Mouse (Mus musculus) myocyte (in vitro differentiated cells): Measurements from ENCODE around the gene Hs6st3. TPM values are rescaled to one million over a fixed set of nuclear protein-coding genes. Genes with fewer than 3 reads are reported as not detected.

ENCODE experiments used
- H3K27me3 ChIP-seq: one replicate; pipeline ENCODE4 v1.6.1; 2011; ENCODE audit not compliant: control insufficient read depth, insufficient read depth, insufficient read length
- H3K36me3 ChIP-seq: one replicate; pipeline ENCODE4 v1.6.1; 2011; ENCODE audit not compliant: control insufficient read depth, insufficient read depth
- H3K4me2 ChIP-seq: one replicate; pipeline ENCODE4 v1.6.1; 2011; ENCODE audit warnings: low read depth, control low read depth
- H3K4me3 ChIP-seq: one replicate; pipeline ENCODE4 v1.5.1; 2011; ENCODE audit warnings: mild to moderate bottlenecking, control low read depth, moderate library complexity
- H3K79me2 ChIP-seq: one replicate; pipeline ENCODE4 v1.6.1; 2011; ENCODE audit not compliant: control insufficient read depth, insufficient read depth
- H3ac ChIP-seq: one replicate; pipeline ENCODE4 v1.6.1; 2011; ENCODE audit not compliant: control insufficient read depth, insufficient read length
- CEBPB ChIP-seq: IDR thresholded peaks from 2 replicates; pipeline ENCODE4 v1.6.1; 2011; ENCODE audit warnings: mild to moderate bottlenecking, moderate library complexity; ENCODE audit not compliant: poor library complexity, insufficient read depth, severe bottlenecking
- E2F4 ChIP-seq: IDR thresholded peaks from one replicate; pipeline ENCODE4 v1.6.1; 2011; ENCODE audit warnings: mild to moderate bottlenecking, control low read depth, moderate library complexity; ENCODE audit not compliant: insufficient read depth
- MAX ChIP-seq: IDR thresholded peaks from one replicate; pipeline ENCODE4 v1.6.1; 2011; ENCODE audit warnings: low read depth, mild to moderate bottlenecking, control low read depth
- MYOD1 ChIP-seq, 3 experiments: IDR thresholded peaks; one replicate each; pipeline ENCODE4 v1.6.1; 2011; ENCODE audit warnings: control low read depth in 2 of 3, low read depth in 2 of 3, mild to moderate bottlenecking in 2 of 3, moderate library complexity in 1 of 3; ENCODE audit not compliant: insufficient read length in 2 of 3, control insufficient read depth in 1 of 3
- MYOG ChIP-seq, 3 experiments: IDR thresholded peaks; one replicate each; pipeline ENCODE4 v1.6.1; 2011; ENCODE audit warnings: control low read depth in 2 of 3, low read depth in 2 of 3, mild to moderate bottlenecking in 2 of 3; ENCODE audit not compliant: insufficient read length in 2 of 3, control insufficient read depth in 1 of 3, insufficient read depth in 1 of 3
- POLR2A ChIP-seq: IDR thresholded peaks from one replicate; pipeline ENCODE4 v1.6.1; 2011; ENCODE audit warnings: low read depth, mild to moderate bottlenecking, control low read depth, moderate library complexity; ENCODE audit not compliant: insufficient read length
- POLR2AphosphoS2 ChIP-seq: IDR thresholded peaks from one replicate; pipeline ENCODE4 v1.6.1; 2011; ENCODE audit warnings: low read depth, control low read depth; ENCODE audit not compliant: insufficient read length
- REST ChIP-seq: IDR thresholded peaks from one replicate; pipeline ENCODE4 v1.6.1; 2011; ENCODE audit warnings: mild to moderate bottlenecking, control low read depth, moderate library complexity; ENCODE audit not compliant: insufficient read depth, insufficient read length
- SRF ChIP-seq: IDR thresholded peaks from one replicate; pipeline ENCODE4 v1.6.1; 2011; ENCODE audit warnings: low read depth; ENCODE audit not compliant: control insufficient read depth, insufficient read length
- TCF12 ChIP-seq: IDR thresholded peaks from one replicate; pipeline ENCODE4 v1.6.1; 2011; ENCODE audit warnings: mild to moderate bottlenecking, control low read depth; ENCODE audit not compliant: poor library complexity, insufficient read depth, severe bottlenecking
- TCF3 ChIP-seq: IDR thresholded peaks from one replicate; pipeline ENCODE4 v1.6.1; 2011; ENCODE audit warnings: low read depth, control low read depth; ENCODE audit not compliant: insufficient read length
- USF1 ChIP-seq: IDR thresholded peaks from one replicate; pipeline ENCODE4 v1.6.1; 2011; ENCODE audit warnings: low read depth, mild to moderate bottlenecking, control low read depth, moderate library complexity
- polyA plus RNA-seq: library from polyadenylated mRNA; unstranded; fragments of >200 nt; fragmentation: generic; extraction: Trizol; gene quantifications from one replicate; pipeline ENCODE4 v1.2.1, GENCODE M21; 2012; ENCODE audit warnings: missing spikeins

Hs6st3 gene
- polyA plus RNA-seq, 1 experiment, result not detected

GRCm38 (mm10) chr14:119289668-119290067 lies 151.5 kb downstream of the Hs6st3 start:
- no peak for TF ChIP-seq REST
- TF ChIP-seq TCF3, result no peak
- TF ChIP-seq POLR2AphosphoS2, result no peak
- no peak for TF ChIP-seq MYOD1 (IDR thresholded peaks at IDR 0.05; ENCODE audit: control insufficient read depth in 1 of 3, insufficient read length in 2 of 3, low read depth in 2 of 3)
- no peak for TF ChIP-seq TCF12
- no peak for TF ChIP-seq MYOG (IDR thresholded peaks at IDR 0.05; ENCODE audit: control insufficient read depth in 1 of 3, insufficient read depth in 1 of 3, insufficient read length in 2 of 3, low read depth in 2 of 3)
- no peak for TF ChIP-seq SRF
- TF ChIP-seq E2F4, result no peak
- TF ChIP-seq USF1, result no peak
- TF ChIP-seq MAX, result no peak
- TF ChIP-seq CEBPB, result no peak
- H3K36me3 ChIP-seq, result no peaks in the 10 kb centered on the region

GRCm38 (mm10) chr14:119294071-119294470 lies 155.9 kb downstream of the Hs6st3 start:
- H3K4me2 ChIP-seq, result no peak overlapping the region
- no peak overlapping the region for H3K4me3 ChIP-seq
- no peaks in the 10 kb centered on the region for H3K79me2 ChIP-seq
- no peak for TF ChIP-seq E2F4
- no peak overlapping the region for H3ac ChIP-seq
- H3K36me3 ChIP-seq, result no peaks in the 10 kb centered on the region
- H3K27me3 ChIP-seq, result no peaks in the 10 kb centered on the region

More at GRCm38 (mm10) chr14:119289668-119290067, 151.5 kb downstream of the Hs6st3 start:
- H3K79me2 ChIP-seq, result no peaks in the 10 kb centered on the region
- H3ac ChIP-seq, result no peak overlapping the region
- no peak overlapping the region for H3K4me2 ChIP-seq
- H3K27me3 ChIP-seq, result no peaks in the 10 kb centered on the region
- H3K4me3 ChIP-seq, result no peak overlapping the region

- no peak for TF ChIP-seq MAX
- TF ChIP-seq E2F4, result no peak
- no peak for TF ChIP-seq MYOD1 (IDR thresholded peaks at IDR 0.05; ENCODE audit: control insufficient read depth in 1 of 3, insufficient read length in 2 of 3, low read depth in 2 of 3)
- TF ChIP-seq REST, result no peak
- TF ChIP-seq TCF3, result no peak
- TF ChIP-seq POLR2AphosphoS2, result no peak
- no peak for TF ChIP-seq SRF
- TF ChIP-seq MYOG (IDR thresholded peaks at IDR 0.05; ENCODE audit: control insufficient read depth in 1 of 3, insufficient read depth in 1 of 3, insufficient read length in 2 of 3, low read depth in 2 of 3), result no peak
- TF ChIP-seq CEBPB, result no peak
- no peak for TF ChIP-seq POLR2A
- TF ChIP-seq USF1, result no peak
- Histone ChIP-seq H3K4me2 (no peak overlapping the region), H3K36me3 (no peaks in the 10 kb centered on the region), H3K27me3 (no peaks in the 10 kb centered on the region), H3ac (no peak overlapping the region), H3K79me2 (no peaks in the 10 kb centered on the region), H3K4me3 (no peak overlapping the region)
Observed at GRCm38 (mm10) chr14:119306461-119306860, 168.3 kb downstream of the Hs6st3 start.

GRCm38 (mm10) chr14:119318379-119318778 lies 180.2 kb downstream of the Hs6st3 start:
- Histone ChIP-seq H3K27me3 (no peaks in the 10 kb centered on the region), H3K4me3 (no peak overlapping the region), H3K79me2 (no peaks in the 10 kb centered on the region), H3K36me3 (no peaks in the 10 kb centered on the region), H3ac (no peak overlapping the region), H3K4me2 (no peak overlapping the region)
- TF ChIP-seq E2F4 (no peak), POLR2A (no peak), POLR2AphosphoS2 (no peak), TCF12 (no peak), MYOD1 (IDR thresholded peaks at IDR 0.05; ENCODE audit: control insufficient read depth in 1 of 3, insufficient read length in 2 of 3, low read depth in 2 of 3) (no peak), MYOG (IDR thresholded peaks at IDR 0.05; ENCODE audit: control insufficient read depth in 1 of 3, insufficient read depth in 1 of 3, insufficient read length in 2 of 3, low read depth in 2 of 3) (no peak), TCF3 (no peak), REST (no peak), USF1 (no peak), MAX (no peak), CEBPB (no peak), SRF (no peak)

DNA sequence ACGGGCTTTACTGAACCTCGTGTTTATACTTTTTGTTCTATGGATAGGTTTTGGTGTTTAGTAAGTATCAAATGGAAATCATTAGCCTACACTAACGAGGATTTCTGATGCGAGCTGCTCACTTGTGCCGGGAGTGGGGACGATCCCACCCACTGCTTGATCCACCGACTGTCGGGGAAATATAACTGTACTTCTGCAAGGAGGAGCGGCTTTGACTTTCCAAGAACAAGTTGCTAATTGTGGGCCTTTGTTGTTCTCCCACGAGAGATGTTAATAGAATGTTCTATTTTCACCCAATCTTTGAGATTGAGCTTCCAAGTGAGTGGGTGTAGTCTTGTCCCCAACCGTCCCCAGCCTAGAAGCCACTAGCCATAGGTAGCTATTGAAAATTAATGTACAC lies 209.1 kb downstream of the Hs6st3 start:
- no peak overlapping the region for H3K4me2 ChIP-seq
- H3ac ChIP-seq, result no peak overlapping the region
- TF ChIP-seq REST, result no peak
- no peak for TF ChIP-seq POLR2AphosphoS2
- TF ChIP-seq TCF12, result no peak
- TF ChIP-seq MYOD1 (IDR thresholded peaks at IDR 0.05; ENCODE audit: control insufficient read depth in 1 of 3, insufficient read length in 2 of 3, low read depth in 2 of 3), result no peak
- TF ChIP-seq TCF3, result no peak
- no peak for TF ChIP-seq POLR2A
- TF ChIP-seq USF1, result no peak
- no peak for TF ChIP-seq SRF
- TF ChIP-seq MYOG (IDR thresholded peaks at IDR 0.05; ENCODE audit: control insufficient read depth in 1 of 3, insufficient read depth in 1 of 3, insufficient read length in 2 of 3, low read depth in 2 of 3), result no peak
- no peak for TF ChIP-seq E2F4
- TF ChIP-seq MAX, result no peak
- no peak for TF ChIP-seq CEBPB
- no peaks in the 10 kb centered on the region for H3K36me3 ChIP-seq
- H3K79me2 ChIP-seq, result no peaks in the 10 kb centered on the region
- no peaks in the 10 kb centered on the region for H3K27me3 ChIP-seq
- no peak overlapping the region for H3K4me3 ChIP-seq
